Mouse (Mus musculus) forebrain, embryonic 14.5 days (tissue): ENCODE results near the gene Arrdc5. TPM values are rescaled to one million over a fixed set of nuclear protein-coding genes. Genes with fewer than 3 reads are reported as not detected.
"Not testable (repeated sequence)": the region's sequence is repeated elsewhere in the genome, so short reads cannot be mapped to it uniquely, and the experiment has no call there.

Experiments used
- ATAC-seq: fragments of 200-750 bp; cut with Nextera tagmentation; 2 replicates; pipeline ENCODE4 v1.8.0; 2017; ENCODE audit warnings: mild to moderate bottlenecking, moderate library complexity
- DNase-seq: peaks from one replicate; pipeline ENCODE4 v3.0.0-alpha.2; 2015; ENCODE audit warnings: low spot score
- H3K27ac ChIP-seq: fragments of 300-500 bp; sonication (generic); 2 replicates; pipeline ENCODE4 v1.5.1; 2014; ENCODE audit warnings: low read depth, mild to moderate bottlenecking, control low read depth, low read length, moderate library complexity
- H3K27me3 ChIP-seq: fragments of 300-500 bp; sonication (generic); replicated peaks from 2 replicates; pipeline ENCODE4 v1.6.1; 2014; ENCODE audit warnings: low read length, control low read depth, mixed read lengths; ENCODE audit not compliant: control insufficient read depth, insufficient read depth
- H3K36me3 ChIP-seq: fragments of 300-500 bp; sonication (generic); 2 replicates; pipeline ENCODE4 v1.6.1; 2014; ENCODE audit warnings: low read length, control low read depth; ENCODE audit not compliant: control insufficient read depth, insufficient read depth
- H3K4me1 ChIP-seq: fragments of 300-500 bp; sonication (generic); 2 replicates; pipeline ENCODE4 v1.6.1; 2014; ENCODE audit warnings: antibody characterized with exemption, low read length, control low read depth; ENCODE audit not compliant: control insufficient read depth, insufficient read depth
- H3K4me2 ChIP-seq: fragments of 300-500 bp; sonication (generic); 2 replicates; pipeline ENCODE4 v1.6.1; 2014; ENCODE audit warnings: mild to moderate bottlenecking, control low read depth, low read length
- H3K4me3 ChIP-seq: fragments of 300-500 bp; sonication (generic); 2 replicates; pipeline ENCODE4 v1.5.1; 2014; ENCODE audit warnings: low read depth, low read length, control low read depth
- H3K9ac ChIP-seq: fragments of 300-500 bp; sonication (generic); 2 replicates; pipeline ENCODE4 v1.6.1; 2014; ENCODE audit warnings: mild to moderate bottlenecking, low read length, control low read depth, moderate library complexity
- H3K9me3 ChIP-seq: fragments of 300-500 bp; sonication (generic); replicated peaks from 2 replicates; pipeline ENCODE4 v1.6.1; 2016; ENCODE audit warnings: low read length, control low read depth, mixed read lengths; ENCODE audit not compliant: control insufficient read depth
- WGBS: fragments of 180-500 bp; shearing (Covaris S2); extraction: QIAGEN DNeasy Blood & Tissue Kit; methylation state at CpG from one replicate; pipeline ENCODE4 v1.1.7; 2014; 5-methylcytosine and 5-hydroxymethylcytosine counted together
- polyA plus RNA-seq: library from polyadenylated mRNA; unstranded; fragments of >200 nt; fragmentation: Nextera tagmentation; extraction: Ambion mirVana; gene quantifications from 2 replicates; pipeline ENCODE4 v1.2.1, GENCODE M21; 2014

Arrdc5 gene
- polyA plus RNA-seq, 1 experiment from 2014 or later: not detected

GRCm38 (mm10) chr17:56266271-56266670 is 33.8 kb downstream of the Arrdc5 start:
- Histone ChIP-seq H3K9me3 (no peaks in the 10 kb centered on the region), H3K36me3 (peaks cover 29% of the 10 kb centered on the region), H3K4me3 (no peak overlapping the region), H3K27ac (no peak overlapping the region), H3K9ac (no peak overlapping the region), H3K4me1 (no peaks in the 10 kb centered on the region), H3K4me2 (no peak overlapping the region), H3K27me3 (no peaks in the 10 kb centered on the region)
- no peak for ATAC-seq
- WGBS: 63% methylated on average over 3 of the region's 3 CpGs
- DNase-seq: no peak

- no peaks in the 10 kb centered on the region for H3K9me3 ChIP-seq
- peaks cover 33% of the 10 kb centered on the region for H3K36me3 ChIP-seq
- H3K27ac ChIP-seq: no peak overlapping the region
- no peak overlapping the region for H3K9ac ChIP-seq
- H3K4me3 ChIP-seq: no peak overlapping the region
- 91% methylated on average over 3 of the region's 3 CpGs for WGBS
- H3K4me2 ChIP-seq: no peak overlapping the region
- DNase-seq: no peak
- no peak for ATAC-seq
- H3K4me1 ChIP-seq: no peaks in the 10 kb centered on the region
- no peaks in the 10 kb centered on the region for H3K27me3 ChIP-seq
These were observed 34.2 kb downstream of the Arrdc5 start for GRCm38 (mm10) chr17:56265869-56266268.

- no peaks in the 10 kb centered on the region for H3K9me3 ChIP-seq
- H3K4me1 ChIP-seq: no peaks in the 10 kb centered on the region
- H3K27ac ChIP-seq: no peak overlapping the region
- H3K27me3 ChIP-seq: no peaks in the 10 kb centered on the region
- no peak overlapping the region for H3K4me2 ChIP-seq
- WGBS: 98% methylated on average over 4 of the region's 4 CpGs
- ATAC-seq (no peak), DNase-seq (no peak)
- peaks cover 41% of the 10 kb centered on the region for H3K36me3 ChIP-seq
- H3K4me3 ChIP-seq: no peak overlapping the region
- H3K9ac ChIP-seq: no peak overlapping the region
These were observed 35.1 kb downstream of the Arrdc5 start for GRCm38 (mm10) chr17:56265011-56265410.

- 18% methylated on average over 8 of the region's 8 CpGs for WGBS
- H3K9ac ChIP-seq: no peak overlapping the region
- H3K4me3 ChIP-seq: no peak overlapping the region
- H3K4me1 ChIP-seq: no peaks in the 10 kb centered on the region; the same call in 1 of the 2 replicates
- peaks cover 51% of the 10 kb centered on the region for H3K36me3 ChIP-seq
- no peak overlapping the region for H3K4me2 ChIP-seq
- no peak overlapping the region for H3K27ac ChIP-seq
- DNase-seq: peak; percentile 86
- no peaks in the 10 kb centered on the region for H3K27me3 ChIP-seq
- ATAC-seq: peak; percentile 73; the same call in 1 of the 2 replicates
- no peaks in the 10 kb centered on the region for H3K9me3 ChIP-seq
These were observed 36.1 kb downstream of the Arrdc5 start for GRCm38 (mm10) chr17:56264020-56264419.

GRCm38 (mm10) chr17:56262645-56263094 is 37.4 kb downstream of the Arrdc5 start:
- no peaks in the 10 kb centered on the region for H3K9me3 ChIP-seq
- H3K36me3 ChIP-seq: peaks cover 63% of the 10 kb centered on the region
- ATAC-seq (no peak), DNase-seq (no peak)
- no peak overlapping the region for H3K4me2 ChIP-seq
- WGBS: 90% methylated on average over 3 of the region's 3 CpGs
- no peak overlapping the region for H3K9ac ChIP-seq
- no peak overlapping the region for H3K4me3 ChIP-seq
- peaks cover under 1% of the 10 kb centered on the region for H3K4me1 ChIP-seq
- no peak overlapping the region for H3K27ac ChIP-seq
- no peaks in the 10 kb centered on the region for H3K27me3 ChIP-seq

GRCm38 (mm10) chr17:56261166-56261565 is 38.9 kb downstream of the Arrdc5 start:
- no peak overlapping the region for H3K4me2 ChIP-seq
- no peak overlapping the region for H3K4me3 ChIP-seq
- H3K27ac ChIP-seq: no peak overlapping the region
- H3K9me3 ChIP-seq: no peaks in the 10 kb centered on the region
- no peak for DNase-seq
- H3K27me3 ChIP-seq: no peaks in the 10 kb centered on the region
- H3K36me3 ChIP-seq: peaks cover 63% of the 10 kb centered on the region
- WGBS: 71% methylated on average over 3 of the region's 3 CpGs
- H3K4me1 ChIP-seq: peaks cover 4% of the 10 kb centered on the region
- H3K9ac ChIP-seq: no peak overlapping the region
- ATAC-seq: no peak

- Histone ChIP-seq H3K27ac (no peak overlapping the region), H3K27me3 (no peaks in the 10 kb centered on the region), H3K4me2 (no peak overlapping the region), H3K9me3 (no peaks in the 10 kb centered on the region), H3K4me1 (peaks cover 4% of the 10 kb centered on the region), H3K9ac (no peak overlapping the region), H3K4me3 (no peak overlapping the region), H3K36me3 (peaks cover 55% of the 10 kb centered on the region)
- ATAC-seq (no peak), DNase-seq (no peak)
- 93% methylated on average over 10 of the region's 10 CpGs for WGBS
These were observed 40.6 kb downstream of the Arrdc5 start for GRCm38 (mm10) chr17:56259301-56260037.

GRCm38 (mm10) chr17:56258812-56259211 is 41.3 kb downstream of the Arrdc5 start:
- not testable (repeated sequence) for H3K4me2 ChIP-seq, H3K27me3 ChIP-seq, H3K9me3 ChIP-seq, H3K9ac ChIP-seq, H3K27ac ChIP-seq, DNase-seq, H3K4me3 ChIP-seq, ATAC-seq, H3K4me1 ChIP-seq
- peaks cover 55% of the 10 kb centered on the region for H3K36me3 ChIP-seq
- 79% methylated on average over 2 of the region's 2 CpGs for WGBS

GRCm38 (mm10) chr17:56258269-56258668 is 41.8 kb downstream of the Arrdc5 start:
- H3K27ac ChIP-seq, H3K4me3 ChIP-seq, H3K27me3 ChIP-seq, H3K4me2 ChIP-seq, DNase-seq, H3K9me3 ChIP-seq, ATAC-seq, H3K9ac ChIP-seq, H3K4me1 ChIP-seq: not testable (repeated sequence)
- WGBS: 96% methylated on average over 19 of the region's 19 CpGs
- peaks cover 54% of the 10 kb centered on the region for H3K36me3 ChIP-seq
